Mouse (Mus musculus): ENCODE data around the gene Cox17. TPM values are rescaled to one million over a fixed set of nuclear protein-coding genes. Genes with fewer than 3 reads are reported as not detected.

Gene Cox17
- total RNA-seq, 2 experiments from 2014 or later = 127 to 139 TPM

GRCm38 (mm10) chr16:38348217-38348761 lies 1.5 kb downstream of the Cox17 start:
- DNase-seq = no peak

- DNase-seq = no peak
These were observed 3.1 kb downstream of the Cox17 start for GRCm38 (mm10) chr16:38349881-38350280.

- DNase-seq = no peak
These were observed 3.6 kb downstream of the Cox17 start for GRCm38 (mm10) chr16:38350361-38350855.

GRCm38 (mm10) chr16:38350939-38351338 lies 4.1 kb downstream of the Cox17 start:
- no peak for DNase-seq

GRCm38 (mm10) chr16:38352031-38352430 lies 5.2 kb downstream of the Cox17 start:
- DNase-seq = no peak

- no peak for DNase-seq
These were observed 6.1 kb downstream of the Cox17 start for GRCm38 (mm10) chr16:38352851-38353250.

GRCm38 (mm10) chr16:38353642-38354041 lies 6.9 kb downstream of the Cox17 start:
- DNase-seq = no peak

GRCm38 (mm10) chr16:38354185-38354913 lies 7.6 kb downstream of the Cox17 start:
- no peak for DNase-seq

GRCm38 (mm10) chr16:38358256-38358812 lies 11.5 kb downstream of the Cox17 start:
- DNase-seq = no peak

GRCm38 (mm10) chr16:38359241-38359640 lies 12.4 kb downstream of the Cox17 start:
- no peak for DNase-seq

- no peak for DNase-seq
These were observed 13.1 kb downstream of the Cox17 start for GRCm38 (mm10) chr16:38359857-38360256.

- no peak for DNase-seq
These were observed 13.5 kb downstream of the Cox17 start for GRCm38 (mm10) chr16:38360317-38360716.

GRCm38 (mm10) chr16:38361933-38362332 lies 15.1 kb downstream of the Cox17 start, which contains the start of gene Popdc2:
Gene Popdc2 (plus strand): TSS chr16:38362209.
- DNase-seq = peak; percentile 56

GRCm38 (mm10) chr16:38362493-38363255 lies 15.9 kb downstream of the Cox17 start:
- no peak for DNase-seq

- DNase-seq = no peak
These were observed 16.4 kb downstream of the Cox17 start for GRCm38 (mm10) chr16:38363256-38363595.

GRCm38 (mm10) chr16:38363657-38364056 lies 16.9 kb downstream of the Cox17 start:
- DNase-seq = no peak

- no peak for DNase-seq
These were observed 18.6 kb downstream of the Cox17 start for GRCm38 (mm10) chr16:38365390-38365789.

GRCm38 (mm10) chr16:38366231-38366630 lies 19.4 kb downstream of the Cox17 start:
- no peak for DNase-seq

GRCm38 (mm10) chr16:38368336-38368735 lies 21.5 kb downstream of the Cox17 start:
- no peak for DNase-seq

GRCm38 (mm10) chr16:38369000-38369399 lies 22.2 kb downstream of the Cox17 start:
- DNase-seq = no peak

- DNase-seq = no peak
These were observed 22.6 kb downstream of the Cox17 start for GRCm38 (mm10) chr16:38369431-38369830.

- DNase-seq = no peak
These were observed 23.2 kb downstream of the Cox17 start for GRCm38 (mm10) chr16:38369992-38370484.

Data from gastrocnemius, postnatal 10 days (tissue).